Mouse (Mus musculus) lung, postnatal 4 days (tissue): ENCODE measurements around the gene U90926.

Source experiments
- DNase-seq, 2 experiments: peaks; one replicate each; pipeline ENCODE4 v3.0.0; 2021

U90926 gene

DNA sequence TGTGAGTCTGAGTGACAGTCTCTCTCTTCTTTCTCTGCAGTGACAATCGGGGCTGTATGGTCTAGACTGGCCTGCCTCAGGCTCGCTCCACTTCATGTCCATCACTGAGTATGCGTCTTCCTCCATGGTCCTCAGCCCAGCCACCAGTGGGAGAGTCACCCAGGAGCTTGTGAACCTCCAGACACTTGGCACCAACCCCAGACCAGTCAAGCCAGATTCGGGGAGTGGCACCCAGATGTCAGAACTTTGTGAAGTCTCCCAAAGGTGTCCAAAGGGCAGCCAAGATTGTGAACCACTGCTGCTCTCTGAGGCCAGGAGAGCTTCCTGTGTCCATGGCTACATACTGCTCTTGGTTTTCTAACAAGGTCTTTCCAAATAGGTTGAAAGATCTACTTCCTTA lies 3.0 kb downstream of the U90926 start:
- no peak for DNase-seq

DNA sequence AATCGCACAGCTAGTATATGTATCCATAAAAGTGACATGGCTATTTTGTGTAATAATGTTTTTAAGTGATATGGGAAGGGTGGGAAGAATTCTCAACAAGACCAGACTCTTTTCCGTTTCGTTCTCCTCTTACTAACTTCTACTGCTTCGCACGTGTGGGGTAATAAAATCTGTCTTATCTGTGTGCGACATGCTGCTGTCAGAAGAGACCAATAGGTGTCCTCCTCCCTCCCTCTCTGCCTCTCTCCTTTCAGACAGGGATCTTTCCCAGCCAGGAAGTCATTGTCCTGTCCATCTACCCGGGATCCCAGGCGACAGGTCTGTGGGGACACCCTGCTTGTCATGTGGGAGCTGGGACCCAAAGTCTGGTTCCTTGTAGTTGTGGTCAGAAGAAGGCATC lies 5.0 kb downstream of the U90926 start:
- no peak for DNase-seq

DNA sequence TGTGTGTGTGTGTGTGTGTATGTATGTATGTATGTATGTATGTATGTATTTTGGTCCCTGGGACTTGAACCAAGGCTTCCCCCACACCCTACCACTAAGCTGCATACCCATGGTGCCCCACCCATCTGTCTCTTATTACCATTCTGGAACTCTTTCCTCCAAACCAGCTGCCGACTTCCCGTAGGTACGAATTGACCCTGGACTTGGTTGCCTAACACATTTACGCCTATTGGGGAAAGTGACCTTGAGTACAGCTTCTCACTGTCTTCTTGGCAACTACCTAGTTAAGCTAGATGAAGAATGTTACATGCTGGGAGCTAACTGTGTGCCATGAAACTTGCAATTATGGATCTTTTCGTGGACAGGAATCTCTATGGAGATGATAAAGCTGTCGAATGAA lies 9.1 kb downstream of the U90926 start:
- no peak for DNase-seq

DNA sequence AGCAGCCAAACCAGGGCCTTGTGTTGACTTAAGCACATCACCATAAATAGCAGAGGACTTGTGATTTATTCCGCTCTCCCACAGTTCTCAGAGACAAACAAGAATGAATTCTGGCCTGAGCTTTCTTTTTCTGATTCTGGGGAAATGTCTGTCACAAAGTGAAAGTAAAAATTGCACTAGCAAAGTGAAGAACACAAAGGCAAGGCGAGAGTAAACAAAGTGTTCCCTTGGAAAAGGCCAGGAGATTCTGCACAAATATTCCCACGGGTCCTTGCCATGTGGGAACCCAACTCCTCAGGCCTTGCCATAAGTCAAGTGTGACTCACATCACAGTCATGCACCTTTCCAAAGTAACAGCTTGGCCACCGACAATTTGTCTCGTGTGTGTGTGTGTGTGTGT lies 9.5 kb downstream of the U90926 start:
- DNase-seq = no peak

DNA sequence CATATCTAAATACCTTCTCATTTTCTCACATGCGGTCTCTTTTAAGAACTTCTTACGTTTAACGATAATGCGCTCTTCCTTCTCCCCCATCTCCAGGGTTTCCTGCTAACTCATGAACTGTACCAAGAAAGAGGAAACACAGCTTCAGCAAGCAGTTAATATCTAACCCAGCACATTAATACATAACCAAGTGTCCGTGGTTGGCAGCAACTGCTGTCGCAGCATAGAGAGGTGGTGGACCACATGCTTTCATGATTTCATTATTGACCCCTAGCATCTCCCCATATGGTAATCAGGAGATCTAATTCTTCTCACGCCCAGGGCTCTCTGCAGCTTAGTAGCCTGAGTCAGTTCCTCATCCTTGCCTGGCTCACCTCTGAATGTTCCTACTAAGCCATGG lies 10.0 kb downstream of the U90926 start:
- no peak for DNase-seq

DNA sequence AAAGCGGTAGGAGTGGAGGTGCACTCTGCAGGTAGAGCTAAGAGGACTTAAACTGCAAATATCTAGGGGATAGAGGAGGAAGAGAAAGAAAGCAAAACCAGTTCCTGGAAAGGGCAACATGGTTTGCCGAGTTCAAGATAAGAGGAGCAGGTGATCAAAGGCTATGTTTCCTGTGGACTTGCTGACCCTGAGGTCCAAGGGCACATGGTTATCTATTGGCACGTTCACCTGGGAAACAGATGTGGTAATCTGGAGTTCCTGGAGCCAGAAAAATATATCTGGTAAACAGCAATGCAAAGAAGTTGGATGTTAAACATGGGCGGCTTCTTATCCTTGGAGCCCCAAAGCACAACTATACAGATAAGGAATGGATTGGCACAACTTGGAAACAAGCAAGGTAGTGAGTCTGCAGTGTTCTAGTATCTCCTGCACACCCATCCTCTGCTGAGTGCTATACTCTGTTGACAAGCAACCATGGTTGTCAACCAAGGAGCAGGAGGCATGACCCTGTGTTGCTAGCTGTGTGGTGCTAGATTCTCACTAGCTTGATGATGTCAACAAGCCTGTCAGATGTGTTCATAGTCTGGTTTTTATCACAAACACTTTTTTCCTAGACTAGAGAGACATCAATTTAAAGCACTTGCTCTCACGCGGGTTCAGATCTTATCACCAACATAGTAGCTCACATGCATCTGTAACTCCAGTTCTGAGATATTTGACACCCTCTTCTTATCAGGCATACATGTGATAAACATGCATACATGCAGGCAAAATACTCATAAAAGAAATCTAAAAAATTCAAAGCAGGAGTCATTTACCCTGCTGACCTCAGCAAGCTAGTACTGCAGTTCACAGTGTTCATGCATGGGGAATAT lies 10.8 kb downstream of the U90926 start:
- DNase-seq = no peak

DNA sequence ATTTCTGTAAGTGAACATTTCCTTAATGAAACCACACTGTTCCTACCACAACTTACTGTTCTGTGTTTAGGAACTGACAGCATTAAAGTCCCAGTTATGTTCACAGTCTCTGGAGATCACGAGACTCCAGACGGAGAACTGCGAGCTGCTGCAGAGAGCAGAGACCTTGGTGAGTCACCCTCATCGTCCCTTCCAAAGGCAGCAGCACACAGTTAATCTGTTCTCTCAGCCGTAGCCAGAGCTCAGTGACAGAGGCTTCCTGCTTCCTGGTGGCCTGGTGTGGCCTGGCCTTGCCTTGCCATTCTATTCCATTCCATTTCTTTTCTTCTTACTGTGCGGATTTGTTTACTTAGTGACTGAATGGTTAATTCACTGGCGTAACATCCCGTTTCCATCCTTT lies 16.9 kb downstream of the U90926 start:
- DNase-seq = no peak

DNA sequence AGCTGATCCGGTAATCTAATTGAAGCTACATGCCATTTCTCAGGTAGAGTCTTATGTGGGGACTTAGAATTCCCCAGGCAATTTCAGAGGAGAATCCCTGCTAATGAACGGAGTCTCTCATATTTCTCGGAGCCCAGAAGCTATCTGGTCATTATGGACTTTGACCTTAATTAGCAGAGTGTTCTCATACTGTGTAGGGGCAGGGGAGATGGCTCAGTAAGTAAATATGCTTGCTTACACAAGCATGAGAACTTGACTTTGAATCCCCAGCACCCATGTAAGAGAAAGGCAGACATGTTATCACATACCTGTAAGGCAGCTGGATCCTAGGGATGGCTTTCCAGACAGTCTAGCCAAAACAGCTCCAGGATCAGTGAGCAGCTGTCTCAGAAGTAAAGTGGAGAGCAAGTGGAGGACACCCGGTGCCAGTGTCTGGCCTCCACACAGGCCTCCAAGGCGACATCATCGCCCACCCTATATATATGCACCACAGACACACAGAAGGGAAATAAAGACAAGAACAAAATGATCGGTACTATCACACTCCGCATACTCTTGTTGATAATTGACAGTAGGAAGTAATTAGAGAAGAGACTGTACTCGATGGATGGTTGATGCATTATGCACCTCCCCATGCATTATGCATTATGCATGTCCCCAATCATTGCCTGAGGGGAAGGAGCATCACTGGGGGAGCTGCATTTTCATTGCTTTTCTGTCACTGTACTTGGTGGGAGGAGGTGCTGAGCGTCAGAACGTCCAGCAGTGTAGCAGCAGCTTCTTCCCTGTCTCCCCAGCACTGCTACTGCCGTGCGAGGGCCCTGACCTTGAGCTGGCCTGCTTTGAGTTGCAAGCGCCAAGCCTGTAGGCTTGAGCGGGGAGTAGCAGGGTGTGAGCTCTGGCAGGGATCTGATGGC lies 18.1 kb downstream of the U90926 start:
- peak in 1 of 2 experiments; percentile 42 for DNase-seq

DNA sequence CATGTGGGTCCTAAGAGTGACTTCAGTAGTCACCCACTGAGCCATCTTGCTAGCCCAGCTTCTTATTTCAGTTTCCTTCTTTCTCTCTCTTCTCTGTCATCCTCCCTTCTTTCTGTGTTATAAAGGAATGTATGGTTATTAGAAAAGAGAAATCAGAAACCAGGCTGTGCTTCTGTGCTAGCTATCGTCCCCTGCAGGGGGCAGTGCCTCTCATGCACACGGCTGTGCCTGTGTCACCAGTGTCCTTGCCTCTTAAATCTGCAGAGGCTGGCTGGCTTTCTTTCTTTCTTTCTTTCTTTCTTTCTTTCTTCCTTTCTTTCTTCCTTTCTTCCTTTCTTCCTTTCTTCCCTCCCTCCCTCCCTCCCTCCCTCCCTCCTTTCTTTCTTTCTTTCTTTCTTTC lies 19.5 kb downstream of the U90926 start:
- peak in 1 of 2 experiments; percentile 34 for DNase-seq

DNA sequence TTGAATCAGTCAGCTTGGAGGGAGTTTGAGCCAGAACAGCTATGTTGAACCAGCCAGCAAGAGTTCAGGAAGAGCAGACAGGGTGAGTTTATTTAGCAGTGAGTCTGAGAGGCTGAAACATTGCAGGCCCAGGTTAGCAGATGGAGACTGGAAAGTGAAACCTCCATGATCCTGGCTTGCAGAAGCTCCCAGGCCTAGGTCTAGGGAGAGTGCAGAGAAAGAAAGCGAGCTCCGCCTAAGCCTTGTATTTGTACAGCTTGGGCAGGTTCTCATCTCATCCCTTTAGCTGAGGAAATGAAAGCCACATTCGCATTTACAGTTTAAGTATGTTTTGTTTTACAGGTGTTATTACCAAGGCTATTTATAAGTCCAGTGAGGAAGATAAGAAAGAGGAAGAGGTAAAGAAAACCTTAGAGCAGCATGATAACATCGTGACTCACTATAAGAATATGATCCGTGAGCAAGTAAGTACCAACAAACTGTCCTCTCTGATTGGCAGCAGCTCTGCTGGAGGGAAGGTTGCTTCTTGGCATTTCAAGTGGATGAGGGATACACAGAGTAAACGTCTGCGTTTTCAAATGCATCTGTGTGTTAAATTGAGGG lies 26.2 kb downstream of the U90926 start:
- DNase-seq = no peak

DNA sequence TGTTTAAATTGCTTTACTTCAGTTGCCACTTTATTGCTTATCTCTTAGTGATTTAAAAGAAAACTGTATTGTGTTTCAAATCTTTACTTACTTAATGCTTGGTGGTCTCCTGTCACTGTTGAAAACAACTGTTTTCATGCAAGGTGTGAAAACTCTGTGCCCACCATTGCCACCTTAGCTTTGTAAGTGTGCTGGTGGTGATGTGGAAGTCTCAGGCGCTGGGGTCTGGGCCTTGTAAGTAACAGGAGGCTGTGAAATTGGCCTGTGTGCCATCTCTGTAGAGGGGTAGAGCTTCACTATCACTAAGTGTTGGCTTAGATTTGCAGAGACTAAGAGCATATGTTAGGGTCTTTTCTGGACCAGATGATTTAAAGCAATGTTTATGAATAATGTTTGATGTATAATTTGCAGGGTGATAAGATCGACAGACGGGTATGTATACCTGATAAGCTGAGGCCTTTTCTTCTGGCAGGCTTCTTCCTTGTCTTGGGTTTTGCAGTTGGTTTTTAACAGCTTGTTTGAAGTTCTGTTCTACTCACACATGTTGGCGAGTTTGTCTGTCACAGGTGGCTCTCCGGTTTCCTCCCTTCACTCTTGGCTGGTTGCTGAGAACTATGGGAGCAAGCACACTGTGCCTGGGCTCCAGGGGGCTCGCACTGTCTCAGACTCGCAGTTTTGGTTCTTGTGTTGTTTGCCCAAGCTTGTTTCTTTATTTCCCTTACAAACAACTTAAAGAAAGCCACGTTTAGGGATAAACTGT lies 32.0 kb downstream of the U90926 start:
- no peak for DNase-seq

DNA sequence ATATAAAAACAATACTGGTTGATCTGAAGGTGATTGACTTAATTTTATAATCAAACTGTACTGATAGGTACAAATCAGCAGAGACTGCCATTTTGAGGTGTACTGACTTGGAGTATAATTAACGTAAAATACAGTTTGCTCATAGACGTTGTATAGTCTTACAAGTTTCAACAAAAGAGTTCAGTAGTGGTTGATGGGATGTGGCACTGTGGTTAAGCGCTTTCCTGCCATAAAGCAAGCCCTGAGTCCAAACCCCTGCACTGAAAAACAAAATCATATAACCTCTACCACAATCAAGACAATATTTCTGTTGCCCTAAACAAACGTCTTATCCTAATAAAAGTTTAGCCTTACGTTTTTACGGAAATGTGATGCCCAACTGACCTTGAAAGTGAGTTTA lies 49.2 kb downstream of the U90926 start:
- no peak for DNase-seq
